Mouse (Mus musculus) heart, embryonic 13.5 days (tissue): ENCODE results near the gene Anapc13. TPM values are rescaled to one million over a fixed set of nuclear protein-coding genes. Genes with fewer than 3 reads are reported as not detected.

Experiments
- ATAC-seq: fragments of 200-750 bp; cut with Nextera tagmentation; 2 replicates; pipeline ENCODE4 v1.8.0; 2017; ENCODE audit warnings: moderate TSS enrichment; ENCODE audit not compliant: insufficient number of reproducible peaks, low FRiP score, low TSS enrichment; ENCODE audit errors: extremely low read depth
- H3K27ac ChIP-seq: fragments of 300-500 bp; sonication (generic); replicated peaks from 2 replicates; pipeline ENCODE4 v1.5.1; 2015; ENCODE audit warnings: moderate library complexity, mild to moderate bottlenecking, inconsistent platforms
- H3K27me3 ChIP-seq: fragments of 300-500 bp; sonication (generic); replicated peaks from 2 replicates; pipeline ENCODE4 v1.6.1; 2015; ENCODE audit warnings: mild to moderate bottlenecking, inconsistent platforms
- H3K36me3 ChIP-seq: fragments of 300-500 bp; sonication (generic); 2 replicates; pipeline ENCODE4 v1.6.1; 2015; ENCODE audit warnings: mild to moderate bottlenecking, inconsistent platforms
- H3K4me1 ChIP-seq: fragments of 300-500 bp; sonication (generic); 2 replicates; pipeline ENCODE4 v1.6.1; 2015; ENCODE audit warnings: inconsistent platforms
- H3K4me2 ChIP-seq: fragments of 300-500 bp; sonication (generic); 2 replicates; pipeline ENCODE4 v1.6.1; 2015; ENCODE audit warnings: inconsistent platforms, mild to moderate bottlenecking, moderate library complexity
- H3K4me3 ChIP-seq: fragments of 300-500 bp; sonication (generic); 2 replicates; pipeline ENCODE4 v1.5.1; 2015; ENCODE audit warnings: moderate library complexity, mild to moderate bottlenecking, inconsistent platforms
- H3K9ac ChIP-seq: fragments of 300-500 bp; sonication (generic); 2 replicates; pipeline ENCODE4 v1.6.1; 2015; ENCODE audit warnings: inconsistent platforms, mild to moderate bottlenecking, moderate library complexity
- H3K9me3 ChIP-seq: fragments of 300-500 bp; sonication (generic); 2 replicates; pipeline ENCODE4 v1.6.1; 2016; ENCODE audit warnings: inconsistent platforms
- WGBS: fragments of 180-500 bp; shearing (Covaris S2); methylation state at CpG from one replicate; pipeline ENCODE4 v1.1.7; 2015; ENCODE audit warnings: mixed read lengths; 5-methylcytosine and 5-hydroxymethylcytosine counted together
- polyA plus RNA-seq: library from polyadenylated mRNA; unstranded; fragments of >200 nt; fragmentation: Nextera tagmentation; extraction: Ambion mirVana; gene quantifications from 2 replicates; pipeline ENCODE4 v1.2.1, GENCODE M21; 2015

The Anapc13 gene
- polyA plus RNA-seq, 1 experiment from 2014 or later, result 224 TPM

GRCm38 (mm10) chr9:102609221-102609620 is 16.9 kb upstream of the Anapc13 start:
- WGBS, result 89% methylated on average over 3 of the region's 3 CpGs
- Histone ChIP-seq H3K9me3 (no peaks in the 10 kb centered on the region), H3K27me3 (no peaks in the 10 kb centered on the region), H3K4me2 (no peak overlapping the region), H3K4me1 (peaks cover 20% of the 10 kb centered on the region), H3K36me3 (peaks cover 64% of the 10 kb centered on the region), H3K4me3 (no peak overlapping the region), H3K9ac (no peak overlapping the region), H3K27ac (no peak overlapping the region)
- ATAC-seq, result no peak

- 23% methylated on average over 3 of the region's 3 CpGs for WGBS
- Histone ChIP-seq H3K27me3 (no peaks in the 10 kb centered on the region), H3K36me3 (peaks cover 70% of the 10 kb centered on the region), H3K4me1 (peaks cover 46% of the 10 kb centered on the region), H3K9me3 (no peaks in the 10 kb centered on the region), H3K27ac (peak overlapping the region; percentile 55), H3K4me2 (no peak overlapping the region), H3K9ac (no peak overlapping the region), H3K4me3 (no peak overlapping the region)
- ATAC-seq, result no peak
These were observed 11.0 kb upstream of the Anapc13 start for GRCm38 (mm10) chr9:102615071-102615470.

- Histone ChIP-seq H3K9me3 (no peaks in the 10 kb centered on the region), H3K27ac (peak overlapping the region; percentile 48; the same call in 1 of the 2 replicates), H3K9ac (no peak overlapping the region), H3K27me3 (no peaks in the 10 kb centered on the region), H3K4me3 (no peak overlapping the region), H3K4me2 (no peak overlapping the region), H3K36me3 (peaks cover 58% of the 10 kb centered on the region), H3K4me1 (peaks cover 46% of the 10 kb centered on the region)
- ATAC-seq, result no peak
- WGBS, result 54% methylated on average over 9 of the region's 9 CpGs
These were observed 9.8 kb upstream of the Anapc13 start for GRCm38 (mm10) chr9:102616267-102616666.

GRCm38 (mm10) chr9:102621385-102621784 is 4.7 kb upstream of the Anapc13 start:
- H3K4me1 ChIP-seq, result peaks cover 42% of the 10 kb centered on the region
- peaks cover 19% of the 10 kb centered on the region for H3K36me3 ChIP-seq
- H3K4me3 ChIP-seq, result no peak overlapping the region
- WGBS, result 59% methylated on average over 5 of the region's 5 CpGs
- no peaks in the 10 kb centered on the region for H3K27me3 ChIP-seq
- no peaks in the 10 kb centered on the region for H3K9me3 ChIP-seq
- no peak overlapping the region for H3K4me2 ChIP-seq
- no peak overlapping the region for H3K9ac ChIP-seq
- no peak overlapping the region for H3K27ac ChIP-seq
- ATAC-seq, result no peak

GRCm38 (mm10) chr9:102622192-102622857 is 3.8 kb upstream of the Anapc13 start:
- Histone ChIP-seq H3K36me3 (peaks cover 13% of the 10 kb centered on the region), H3K4me2 (no peak overlapping the region), H3K4me1 (peaks cover 40% of the 10 kb centered on the region), H3K9ac (no peak overlapping the region), H3K27ac (no peak overlapping the region), H3K9me3 (no peaks in the 10 kb centered on the region), H3K27me3 (no peaks in the 10 kb centered on the region), H3K4me3 (no peak overlapping the region)
- ATAC-seq, result no peak
- WGBS, result 31% methylated on average over 5 of the region's 5 CpGs

GRCm38 (mm10) chr9:102622876-102623275 is 3.2 kb upstream of the Anapc13 start:
- Histone ChIP-seq H3K9ac (no peak overlapping the region), H3K4me2 (no peak overlapping the region), H3K4me3 (no peak overlapping the region), H3K27me3 (no peaks in the 10 kb centered on the region), H3K36me3 (peaks cover 9% of the 10 kb centered on the region), H3K4me1 (peaks cover 43% of the 10 kb centered on the region), H3K27ac (no peak overlapping the region; the same call in 1 of the 2 replicates), H3K9me3 (no peaks in the 10 kb centered on the region)
- ATAC-seq, result no peak
- WGBS, result 85% methylated on average over 6 of the region's 6 CpGs

- peaks cover 47% of the 10 kb centered on the region for H3K4me1 ChIP-seq
- no peak for ATAC-seq
- H3K9me3 ChIP-seq, result no peaks in the 10 kb centered on the region
- 90% methylated on average over 7 of the region's 7 CpGs for WGBS
- H3K4me3 ChIP-seq, result no peak overlapping the region
- no peak overlapping the region for H3K9ac ChIP-seq
- no peaks in the 10 kb centered on the region for H3K27me3 ChIP-seq
- H3K27ac ChIP-seq, result no peak overlapping the region
- H3K4me2 ChIP-seq, result no peak overlapping the region
- H3K36me3 ChIP-seq, result peaks cover 2% of the 10 kb centered on the region
These were observed 2.5 kb upstream of the Anapc13 start for GRCm38 (mm10) chr9:102623581-102623980.

GRCm38 (mm10) chr9:102625401-102625982 is 604 bp upstream of the Anapc13 start:
- ATAC-seq, result peak; percentile 61
- Histone ChIP-seq H3K4me3 (peak overlapping the region; percentile 92), H3K9ac (peak overlapping the region; percentile 98), H3K4me1 (peaks cover 41% of the 10 kb centered on the region), H3K9me3 (no peaks in the 10 kb centered on the region), H3K27me3 (no peaks in the 10 kb centered on the region), H3K4me2 (peak overlapping the region; percentile 77), H3K36me3 (peaks cover 7% of the 10 kb centered on the region), H3K27ac (peak overlapping the region; percentile 96)
- under 1% methylated on average over 27 of the region's 27 CpGs for WGBS

GRCm38 (mm10) chr9:102626839-102627225 is 736 bp downstream of the Anapc13 start:
- no peaks in the 10 kb centered on the region for H3K9me3 ChIP-seq
- H3K27me3 ChIP-seq, result no peaks in the 10 kb centered on the region
- H3K4me1 ChIP-seq, result peaks cover 41% of the 10 kb centered on the region
- H3K4me2 ChIP-seq, result peak overlapping the region; percentile 71
- peak overlapping the region; percentile 96 for H3K27ac ChIP-seq
- H3K4me3 ChIP-seq, result peak overlapping the region; percentile 92
- peaks cover 20% of the 10 kb centered on the region for H3K36me3 ChIP-seq
- peak overlapping the region; percentile 98 for H3K9ac ChIP-seq
- under 1% methylated on average over 9 of the region's 9 CpGs for WGBS
- no peak for ATAC-seq

- peak overlapping the region; percentile 92 for H3K4me3 ChIP-seq
- peaks cover 26% of the 10 kb centered on the region for H3K36me3 ChIP-seq
- no peaks in the 10 kb centered on the region for H3K9me3 ChIP-seq
- no peak for ATAC-seq
- peak overlapping the region; percentile 71 for H3K4me2 ChIP-seq
- H3K27ac ChIP-seq, result peak overlapping the region; percentile 96
- H3K9ac ChIP-seq, result peak overlapping the region; percentile 98
- H3K27me3 ChIP-seq, result no peaks in the 10 kb centered on the region
- peaks cover 39% of the 10 kb centered on the region for H3K4me1 ChIP-seq
- 78% methylated on average over 7 of the region's 7 CpGs for WGBS
These were observed 1.3 kb downstream of the Anapc13 start for GRCm38 (mm10) chr9:102627442-102627841.

- Histone ChIP-seq H3K9ac (peak overlapping the region; percentile 21; the same call in 1 of the 2 replicates), H3K4me1 (peaks cover 41% of the 10 kb centered on the region), H3K36me3 (peaks cover 28% of the 10 kb centered on the region), H3K27me3 (no peaks in the 10 kb centered on the region), H3K4me3 (no peak overlapping the region), H3K9me3 (no peaks in the 10 kb centered on the region), H3K4me2 (no peak overlapping the region), H3K27ac (no peak overlapping the region)
- ATAC-seq, result no peak
- WGBS, result 45% methylated on average over 7 of the region's 7 CpGs
These were observed 3.0 kb downstream of the Anapc13 start for GRCm38 (mm10) chr9:102629052-102629451.
